Comparison of ENCODE assay signal across 8 mouse cellular contexts in genomic region chr2:180353338-180353737, GRCm38 (mm10). TPM values are rescaled to one million over a fixed set of nuclear protein-coding genes. Genes with fewer than 3 reads are reported as not detected.
DNase-seq lines count a peak whose midpoint lies in the region; ATAC-seq and TF ChIP-seq lines count a peak whose summit lies in the region.

No protein-coding gene starts in this region.

- DNase-seq in adrenal gland, adult (ENCODE audit: inconsistent age in 2 of 2, low spot score in 1 of 2) = peak; percentile 20 to 67
- DNase-seq in adrenal gland, postnatal 4 days (ENCODE audit: low spot score in 2 of 2) = no peak
- DNase-seq in G1E (ENCODE audit: low spot score) = no peak
- peak; percentile 76 to 84 for DNase-seq in cerebellum, postnatal 10 days
- peak; percentile 23 to 47 for DNase-seq in layer of hippocampus, adult 2 months (ENCODE audit: low spot score in 2 of 2)
- peak; percentile 61 for DNase-seq in midbrain, embryonic 10.5 days (ENCODE audit: low spot score)
- peak; percentile 55 for DNase-seq in right cerebral cortex, postnatal 4 days

- ATAC-seq in G1E (ENCODE audit: extremely low read depth, insufficient number of reproducible peaks, low FRiP score, poor library complexity, severe bottlenecking) = no peak
- ATAC-seq in granulocyte monocyte progenitor cell, adult 5-6 weeks (replicated peaks; ENCODE audit: poor library complexity, severe bottlenecking) = peak; percentile 88

- no peak overlapping the region for H3K27ac ChIP-seq in layer of hippocampus, adult 2 months
- no peak overlapping the region for H3K27ac ChIP-seq in midbrain, embryonic 10.5 days (replicated peaks)

- H3K36me3 ChIP-seq in G1E (replicated peaks) = no peaks in the 10 kb centered on the region
- H3K36me3 ChIP-seq in midbrain, embryonic 10.5 days = no peaks in the 10 kb centered on the region

- no peaks in the 10 kb centered on the region for H3K27me3 ChIP-seq in G1E (ENCODE audit: insufficient read depth, low read length)
- peaks cover 4% of the 10 kb centered on the region; the same call in 1 of the 2 replicates for H3K27me3 ChIP-seq in midbrain, embryonic 10.5 days (ENCODE audit: low read depth, poor library complexity, severe bottlenecking)

- H3K4me1 ChIP-seq in G1E (ENCODE audit: insufficient read depth, low read depth, low read length) = no peaks in the 10 kb centered on the region
- peaks cover 5% of the 10 kb centered on the region; the same call in 1 of the 2 replicates for H3K4me1 ChIP-seq in midbrain, embryonic 10.5 days

- H3K4me3 ChIP-seq in G1E (ENCODE audit: low read depth, low read length) = no peak overlapping the region
- no peak overlapping the region for H3K4me3 ChIP-seq in layer of hippocampus, adult 2 months
- no peak overlapping the region for H3K4me3 ChIP-seq in midbrain, embryonic 10.5 days

- TF ChIP-seq CTCF in G1E (IDR thresholded peaks at IDR 0.05; ENCODE audit: low read depth, low read length) = peak; percentile 52
- peak; percentile 85 for TF ChIP-seq CTCF in layer of hippocampus, adult 2 months (conservative IDR thresholded peaks at IDR 0.05)

- no peaks in the 10 kb centered on the region for H3K9me3 ChIP-seq in G1E (replicated peaks)
- no peaks in the 10 kb centered on the region for H3K9me3 ChIP-seq in midbrain, embryonic 10.5 days (replicated peaks)

- 61% methylated on average over 20 of the region's 20 CpGs for WGBS in midbrain, embryonic 10.5 days

RNA-seq across cellular contexts. Expression of gene Gata5, which starts 18.8 kb away (rescaled TPM):
- under 1 TPM; 0.45 to 0.65 TPM for total RNA-seq in adrenal gland, postnatal 4 days (2021)
- total RNA-seq in G1E (2014; fragmentation: Nextera tagmentation) (not detected in 2 replicates), G1E (2017) (0.11 TPM in 1 of 2 replicates, not detected in the other)
- not detected in 2 replicates for polyA plus RNA-seq in G1E (2012)
- total RNA-seq in granulocyte monocyte progenitor cell, adult 5-6 weeks (2014; fragmentation: Nextera tagmentation) = not detected in 2 replicates
- not detected in 2 replicates for total RNA-seq in granulocyte monocyte progenitor cell, adult 5-6 weeks (2017)
- not detected for total RNA-seq in layer of hippocampus, adult 2 months (2021)
- polyA plus RNA-seq in midbrain, embryonic 10.5 days (2016; fragmentation: Nextera tagmentation; extraction: Ambion mirVana) = 0.04 and 0.10 TPM in 2 replicates

Comparison
In these comparisons a context has a peak if more than half of its experiments do, and no peak if none do; other contexts are left out.
1. DNase-seq: peak in adrenal gland, adult (2 of 2), cerebellum, postnatal 10 days (2 of 2), layer of hippocampus, adult 2 months (2 of 2), midbrain, embryonic 10.5 days (single experiment) and right cerebral cortex, postnatal 4 days (single experiment); none in adrenal gland, postnatal 4 days (0 of 2) and G1E (single experiment).